Mouse (Mus musculus): ENCODE measurements at regions not wholly inside any gene's neighbourhood (a gene's known extent, or its start where the extent isn't known, plus 50 kb on each side); places are given as distances from the start of the nearest gene placed in this dataset.
A peak's percentile ranks its signal among the peaks of the same experiment; 100 is the strongest.

GRCm38 (mm10) chr10:102763696-102764095, 251.7 kb downstream of the Rassf9 start:
- Histone ChIP-seq H3K4me1 (ENCODE audit: control insufficient read depth, insufficient read depth, low read length) (no peaks in the 10 kb centered on the region), H3K36me3 (ENCODE audit: control insufficient read depth, insufficient read depth, low read length) (no peaks in the 10 kb centered on the region), H3K27ac (ENCODE audit: low read length) (no peak overlapping the region), H3K9ac (ENCODE audit: low read depth, low read length) (no peak overlapping the region), H3K4me3 (ENCODE audit: low read depth, low read length) (no peak overlapping the region), H3K27me3 (ENCODE audit: control insufficient read depth, insufficient read depth, low read depth, low read length) (no peaks in the 10 kb centered on the region), H3K9me3 (replicated peaks; ENCODE audit: control insufficient read depth, low read length, poor library complexity, severe bottlenecking) (no peaks in the 10 kb centered on the region), H3K4me2 (ENCODE audit: low read length) (no peak overlapping the region)
- 82% methylated on average over 4 of the region's 4 CpGs for WGBS
- no peak for ATAC-seq

GRCm38 (mm10) chr10:102762378-102762777, 250.4 kb downstream of the Rassf9 start:
- Histone ChIP-seq H3K36me3 (ENCODE audit: control insufficient read depth, insufficient read depth, low read length) (no peaks in the 10 kb centered on the region), H3K4me2 (ENCODE audit: low read length) (no peak overlapping the region), H3K9ac (ENCODE audit: low read depth, low read length) (no peak overlapping the region), H3K9me3 (replicated peaks; ENCODE audit: control insufficient read depth, low read length, poor library complexity, severe bottlenecking) (no peaks in the 10 kb centered on the region), H3K4me3 (ENCODE audit: low read depth, low read length) (no peak overlapping the region), H3K4me1 (ENCODE audit: control insufficient read depth, insufficient read depth, low read length) (no peaks in the 10 kb centered on the region), H3K27me3 (ENCODE audit: control insufficient read depth, insufficient read depth, low read depth, low read length) (no peaks in the 10 kb centered on the region), H3K27ac (ENCODE audit: low read length) (no peak overlapping the region)
- 79% methylated on average over 2 of the region's 2 CpGs for WGBS
- ATAC-seq: no peak

- no peak overlapping the region for H3K27ac ChIP-seq (ENCODE audit: low read length)
- no peak overlapping the region for H3K4me3 ChIP-seq (ENCODE audit: low read depth, low read length)
- no peaks in the 10 kb centered on the region for H3K9me3 ChIP-seq (replicated peaks; ENCODE audit: control insufficient read depth, low read length, poor library complexity, severe bottlenecking)
- H3K27me3 ChIP-seq (ENCODE audit: control insufficient read depth, insufficient read depth, low read depth, low read length): no peaks in the 10 kb centered on the region
- no peak overlapping the region for H3K9ac ChIP-seq (ENCODE audit: low read depth, low read length)
- no peaks in the 10 kb centered on the region for H3K4me1 ChIP-seq (ENCODE audit: control insufficient read depth, insufficient read depth, low read length)
- no peak overlapping the region for H3K4me2 ChIP-seq (ENCODE audit: low read length)
- WGBS: 71% methylated on average over 3 of the region's 3 CpGs
- H3K36me3 ChIP-seq (ENCODE audit: control insufficient read depth, insufficient read depth, low read length): no peaks in the 10 kb centered on the region
- ATAC-seq: no peak
Observed at GRCm38 (mm10) chr10:102735207-102735606, 223.2 kb downstream of the Rassf9 start.

DNA sequence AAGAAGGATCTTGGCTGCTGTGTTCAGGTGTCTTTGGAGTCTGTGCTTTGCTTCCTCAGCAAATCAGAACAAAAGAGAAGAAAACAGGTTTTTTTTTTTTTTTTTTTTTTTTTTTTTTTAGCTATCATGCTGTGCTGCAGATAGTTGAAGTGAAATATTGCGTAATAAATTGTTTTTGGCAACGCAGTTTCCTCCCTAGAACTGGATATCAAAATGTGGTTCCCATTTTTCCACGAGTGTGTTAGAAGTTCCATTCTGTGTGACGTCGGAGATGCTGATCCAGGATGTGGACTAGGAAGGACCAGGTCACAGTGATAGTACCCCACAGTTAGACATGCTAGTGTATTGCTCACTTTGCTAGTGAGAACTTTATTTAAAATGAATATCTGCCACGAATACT, 220.4 kb downstream of the Rassf9 start:
- ATAC-seq: no peak
- H3K36me3 ChIP-seq (ENCODE audit: control insufficient read depth, insufficient read depth, low read length): no peaks in the 10 kb centered on the region
- H3K4me1 ChIP-seq (ENCODE audit: control insufficient read depth, insufficient read depth, low read length): no peaks in the 10 kb centered on the region
- no peaks in the 10 kb centered on the region for H3K9me3 ChIP-seq (replicated peaks; ENCODE audit: control insufficient read depth, low read length, poor library complexity, severe bottlenecking)
- H3K4me2 ChIP-seq (ENCODE audit: low read length): no peak overlapping the region
- H3K4me3 ChIP-seq (ENCODE audit: low read depth, low read length): no peak overlapping the region
- no peak overlapping the region for H3K27ac ChIP-seq (ENCODE audit: low read length)
- H3K9ac ChIP-seq (ENCODE audit: low read depth, low read length): no peak overlapping the region
- 79% methylated on average over 6 of the region's 6 CpGs for WGBS
- H3K27me3 ChIP-seq (ENCODE audit: control insufficient read depth, insufficient read depth, low read depth, low read length): no peaks in the 10 kb centered on the region

DNA sequence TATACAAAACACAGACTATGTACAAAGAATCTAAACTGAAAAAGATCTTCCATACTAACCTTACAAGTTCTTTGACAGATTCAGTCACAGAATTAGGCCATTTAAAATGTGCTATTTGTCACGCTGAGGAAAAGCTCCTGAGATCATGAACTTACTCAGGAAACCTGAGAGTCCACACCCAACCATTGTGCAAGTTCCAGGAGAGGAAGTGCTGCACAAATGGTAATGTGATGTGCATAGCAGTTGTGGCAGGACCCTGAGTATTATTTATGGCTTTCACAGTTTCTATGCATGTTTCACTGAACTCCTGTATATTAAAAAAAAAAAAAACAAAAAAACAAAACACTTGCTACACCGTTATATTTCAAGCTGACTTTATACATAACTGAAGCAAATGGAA, 200.2 kb downstream of the Rassf9 start:
- no peaks in the 10 kb centered on the region for H3K4me1 ChIP-seq (ENCODE audit: control insufficient read depth, insufficient read depth, low read length)
- no peak for ATAC-seq
- H3K4me2 ChIP-seq (ENCODE audit: low read length): no peak overlapping the region
- H3K27ac ChIP-seq (ENCODE audit: low read length): no peak overlapping the region
- H3K9ac ChIP-seq (ENCODE audit: low read depth, low read length): no peak overlapping the region
- H3K36me3 ChIP-seq (ENCODE audit: control insufficient read depth, insufficient read depth, low read length): no peaks in the 10 kb centered on the region
- no peak overlapping the region for H3K4me3 ChIP-seq (ENCODE audit: low read depth, low read length)
- no peaks in the 10 kb centered on the region for H3K9me3 ChIP-seq (replicated peaks; ENCODE audit: control insufficient read depth, low read length, poor library complexity, severe bottlenecking)
- H3K27me3 ChIP-seq (ENCODE audit: control insufficient read depth, insufficient read depth, low read depth, low read length): no peaks in the 10 kb centered on the region
- WGBS: 82% methylated on average over 2 of the region's 2 CpGs

DNA sequence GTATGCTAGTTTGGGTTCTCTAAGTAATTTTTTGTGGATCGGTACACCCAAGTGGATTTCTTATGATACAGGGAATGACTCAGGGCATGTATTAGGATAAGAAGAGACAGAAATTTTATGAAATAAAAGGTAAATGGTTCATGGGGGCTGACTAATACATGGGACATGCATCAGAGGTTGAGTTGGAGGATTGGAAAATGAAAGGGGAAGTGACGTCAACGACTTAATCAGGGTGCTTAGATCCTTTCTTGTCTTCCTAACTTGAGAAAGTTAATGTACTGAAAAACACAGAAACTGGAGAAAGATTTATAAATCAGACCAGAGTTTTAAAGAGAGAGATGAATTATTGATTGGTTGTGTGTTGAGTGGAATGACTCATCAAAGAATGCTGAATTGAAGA, 193.8 kb downstream of the Rassf9 start:
- Histone ChIP-seq H3K4me3 (ENCODE audit: low read depth, low read length) (no peak overlapping the region), H3K36me3 (ENCODE audit: control insufficient read depth, insufficient read depth, low read length) (no peaks in the 10 kb centered on the region), H3K4me2 (ENCODE audit: low read length) (no peak overlapping the region), H3K27ac (ENCODE audit: low read length) (no peak overlapping the region), H3K9ac (ENCODE audit: low read depth, low read length) (no peak overlapping the region), H3K27me3 (ENCODE audit: control insufficient read depth, insufficient read depth, low read depth, low read length) (no peaks in the 10 kb centered on the region), H3K4me1 (ENCODE audit: control insufficient read depth, insufficient read depth, low read length) (no peaks in the 10 kb centered on the region), H3K9me3 (replicated peaks; ENCODE audit: control insufficient read depth, low read length, poor library complexity, severe bottlenecking) (no peaks in the 10 kb centered on the region)
- whole genome bisulfite sequencing: 94% methylated on average over 3 of the region's 3 CpGs
- no peak for ATAC-seq

GRCm38 (mm10) chr10:102694810-102695209, 182.8 kb downstream of the Rassf9 start:
- no peaks in the 10 kb centered on the region for H3K4me1 ChIP-seq (ENCODE audit: control insufficient read depth, insufficient read depth, low read length)
- no peak for ATAC-seq
- no peaks in the 10 kb centered on the region for H3K36me3 ChIP-seq (ENCODE audit: control insufficient read depth, insufficient read depth, low read length)
- H3K27me3 ChIP-seq (ENCODE audit: control insufficient read depth, insufficient read depth, low read depth, low read length): no peaks in the 10 kb centered on the region
- no peak overlapping the region for H3K4me3 ChIP-seq (ENCODE audit: low read depth, low read length)
- no peak overlapping the region for H3K9ac ChIP-seq (ENCODE audit: low read depth, low read length)
- 69% methylated on average over 2 of the region's 2 CpGs for WGBS
- H3K27ac ChIP-seq (ENCODE audit: low read length): no peak overlapping the region
- H3K9me3 ChIP-seq (replicated peaks; ENCODE audit: control insufficient read depth, low read length, poor library complexity, severe bottlenecking): no peaks in the 10 kb centered on the region
- no peak overlapping the region for H3K4me2 ChIP-seq (ENCODE audit: low read length)

DNA sequence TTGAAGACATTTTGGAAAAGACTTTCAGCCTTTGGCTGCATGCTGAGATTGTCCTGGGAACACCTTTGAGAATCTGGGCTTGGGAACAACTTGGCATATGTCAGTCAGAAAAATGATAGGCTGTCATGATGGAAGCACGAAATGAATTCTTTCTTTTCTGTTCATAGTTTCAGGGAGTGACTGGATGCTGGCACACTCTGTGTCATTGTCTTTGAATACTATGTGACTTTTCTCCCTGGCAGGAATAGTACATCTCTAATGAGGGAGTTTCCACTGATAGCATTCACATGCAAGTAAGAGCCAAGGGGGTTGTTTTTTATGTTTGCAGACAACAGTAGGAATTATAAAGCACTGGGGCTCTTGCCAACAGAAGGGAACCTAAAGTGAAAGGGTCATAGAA, 177.9 kb downstream of the Rassf9 start:
- no peak overlapping the region for H3K27ac ChIP-seq (ENCODE audit: low read length)
- no peaks in the 10 kb centered on the region for H3K4me1 ChIP-seq (ENCODE audit: control insufficient read depth, insufficient read depth, low read length)
- no peak overlapping the region for H3K9ac ChIP-seq (ENCODE audit: low read depth, low read length)
- no peak for ATAC-seq
- no peak overlapping the region for H3K4me3 ChIP-seq (ENCODE audit: low read depth, low read length)
- no peaks in the 10 kb centered on the region for H3K27me3 ChIP-seq (ENCODE audit: control insufficient read depth, insufficient read depth, low read depth, low read length)
- no peak overlapping the region for H3K4me2 ChIP-seq (ENCODE audit: low read length)
- no peaks in the 10 kb centered on the region for H3K9me3 ChIP-seq (replicated peaks; ENCODE audit: control insufficient read depth, low read length, poor library complexity, severe bottlenecking)
- 51% methylated on average over 1 of the region's 1 CpGs for WGBS
- no peaks in the 10 kb centered on the region for H3K36me3 ChIP-seq (ENCODE audit: control insufficient read depth, insufficient read depth, low read length)

DNA sequence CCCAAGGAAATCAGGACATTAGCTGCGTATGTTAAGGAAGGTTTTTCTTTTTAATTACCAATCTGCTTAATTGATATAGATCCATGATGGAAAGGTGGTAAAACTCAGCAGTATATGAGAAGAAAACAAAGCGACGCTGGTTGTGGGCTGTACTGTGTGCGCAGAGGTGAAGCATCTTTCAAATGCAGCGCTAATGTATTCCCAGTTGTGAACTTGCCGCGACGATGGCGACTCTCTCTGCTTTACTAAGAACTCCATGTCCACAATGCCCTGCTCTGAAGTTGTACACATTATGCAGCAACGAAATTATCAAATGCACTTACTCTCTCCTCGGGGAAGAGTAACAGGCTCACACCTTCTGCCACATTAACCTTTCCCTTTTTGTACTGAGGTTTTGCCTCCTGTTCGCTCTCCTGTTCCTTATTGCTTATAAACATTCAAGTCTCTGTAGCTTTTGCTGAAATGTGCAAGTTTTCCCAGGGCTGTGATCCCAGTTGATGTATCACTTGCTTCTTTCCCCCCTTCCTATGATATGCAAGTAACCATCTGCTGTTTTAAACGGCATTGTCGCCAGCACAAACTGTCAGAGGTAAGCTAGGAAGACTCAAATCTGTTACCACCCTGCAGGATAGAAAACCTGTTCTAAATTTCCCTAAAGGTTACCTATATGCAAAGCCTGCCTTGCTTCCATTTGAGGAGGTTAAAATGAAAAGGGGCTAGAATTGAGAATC, 174.8 kb downstream of the Rassf9 start:
- Histone ChIP-seq H3K27ac (ENCODE audit: low read length) (no peak overlapping the region), H3K27me3 (ENCODE audit: control insufficient read depth, insufficient read depth, low read depth, low read length) (no peaks in the 10 kb centered on the region), H3K9me3 (replicated peaks; ENCODE audit: control insufficient read depth, low read length, poor library complexity, severe bottlenecking) (no peaks in the 10 kb centered on the region), H3K9ac (ENCODE audit: low read depth, low read length) (no peak overlapping the region), H3K4me1 (ENCODE audit: control insufficient read depth, insufficient read depth, low read length) (no peaks in the 10 kb centered on the region), H3K36me3 (ENCODE audit: control insufficient read depth, insufficient read depth, low read length) (no peaks in the 10 kb centered on the region), H3K4me3 (ENCODE audit: low read depth, low read length) (no peak overlapping the region), H3K4me2 (ENCODE audit: low read length) (no peak overlapping the region)
- WGBS: 71% methylated on average over 14 of the region's 14 CpGs
- peak; percentile 45; the same call in 1 of the 2 replicates for ATAC-seq

All from midbrain, embryonic 16.5 days (tissue).